Mouse (Mus musculus) hindbrain, embryonic 10.5 days (tissue): ENCODE measurements around the gene Gp6. TPM values are rescaled to one million over a fixed set of nuclear protein-coding genes. Genes with fewer than 3 reads are reported as not detected.
"Not testable (repeated sequence)": the region's sequence is repeated elsewhere in the genome, so short reads cannot be mapped to it uniquely, and the experiment has no call there.

ENCODE experiments used
- DNase-seq: peaks from one replicate; pipeline ENCODE4 v3.0.0-alpha.2; 2017; ENCODE audit warnings: low spot score
- H3K27ac ChIP-seq: fragments of 300-500 bp; sonication (generic); 2 replicates; pipeline ENCODE4 v1.5.1; 2016; ENCODE audit warnings: mild to moderate bottlenecking, moderate library complexity
- H3K27me3 ChIP-seq: fragments of 300-500 bp; sonication (generic); 2 replicates; pipeline ENCODE4 v1.6.1; 2016; ENCODE audit warnings: mild to moderate bottlenecking; ENCODE audit not compliant: poor library complexity, insufficient read depth, severe bottlenecking
- H3K36me3 ChIP-seq: fragments of 300-500 bp; sonication (generic); 2 replicates; pipeline ENCODE4 v1.6.1; 2016; ENCODE audit warnings: mild to moderate bottlenecking, moderate library complexity
- H3K4me1 ChIP-seq: fragments of 300-500 bp; sonication (generic); replicated peaks from 2 replicates; pipeline ENCODE4 v1.6.1; 2016; ENCODE audit warnings: mild to moderate bottlenecking
- H3K4me3 ChIP-seq: fragments of 300-500 bp; sonication (generic); 2 replicates; pipeline ENCODE4 v1.5.1; 2016; ENCODE audit warnings: mild to moderate bottlenecking, moderate library complexity
- H3K9me3 ChIP-seq: fragments of 300-500 bp; sonication (generic); 2 replicates; pipeline ENCODE4 v1.6.1; 2016; ENCODE audit warnings: mild to moderate bottlenecking, moderate library complexity
- whole genome bisulfite sequencing: fragments of 180-500 bp; shearing (Covaris S2); methylation state at CpG from one replicate; pipeline ENCODE4 v1.1.7; 2016; 5-methylcytosine and 5-hydroxymethylcytosine counted together
- polyA plus RNA-seq: library from polyadenylated mRNA; unstranded; fragments of >200 nt; fragmentation: Nextera tagmentation; extraction: Ambion mirVana; gene quantifications from 2 replicates; pipeline ENCODE4 v1.2.1, GENCODE M21; 2016

Gene Gp6
- polyA plus RNA-seq, result 0.10 and 0.50 TPM in 2 replicates

DNA sequence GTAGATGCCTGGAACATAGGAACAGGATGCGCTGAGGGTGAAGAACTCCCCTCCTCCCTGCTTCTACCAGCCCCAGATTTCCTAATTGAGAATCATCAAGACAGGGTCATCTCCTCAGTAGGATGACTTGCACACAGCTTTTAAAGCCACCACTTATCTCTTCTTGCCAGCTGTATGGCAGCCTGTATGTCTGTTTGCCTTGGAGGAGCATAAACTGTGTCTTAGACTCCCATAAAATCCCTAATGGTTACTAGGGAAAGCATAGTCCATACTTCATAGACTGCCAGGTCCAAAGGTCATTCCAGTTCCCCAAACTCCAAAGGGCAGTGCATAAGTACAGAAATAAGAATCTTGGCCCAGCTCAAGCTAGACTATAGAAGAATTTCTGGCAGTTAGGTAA, at the start of gene Gp6:
Gene Gp6, minus strand, starts transcription at position 15 of the 400 bp plus-strand sequence.
- Histone ChIP-seq H3K27me3 (no peaks in the 10 kb centered on the region), H3K4me1 (no peaks in the 10 kb centered on the region), H3K9me3 (peaks cover 8% of the 10 kb centered on the region; the same call in 1 of the 2 replicates), H3K4me3 (no peak within 1 kb of the TSS), H3K36me3 (no peaks in the 10 kb centered on the region), H3K27ac (no peak within 1 kb of the TSS)
- no peak for DNase-seq
- WGBS, result 78% methylated on average over 1 of the region's 1 CpGs

- DNase-seq, result no peak
- H3K36me3 ChIP-seq, result peaks cover 21% of the 10 kb centered on the region
- 0% methylated on average over 1 of the region's 1 CpGs for WGBS
- H3K27ac ChIP-seq, result no peak overlapping the region
- peaks cover 13% of the 10 kb centered on the region for H3K4me1 ChIP-seq
- H3K4me3 ChIP-seq, result no peak overlapping the region
- H3K27me3 ChIP-seq, result no peaks in the 10 kb centered on the region
- H3K9me3 ChIP-seq, result no peaks in the 10 kb centered on the region
Measured at GRCm38 (mm10) chr7:4447138-4447537, 49.6 kb upstream of the Gp6 start.

DNA sequence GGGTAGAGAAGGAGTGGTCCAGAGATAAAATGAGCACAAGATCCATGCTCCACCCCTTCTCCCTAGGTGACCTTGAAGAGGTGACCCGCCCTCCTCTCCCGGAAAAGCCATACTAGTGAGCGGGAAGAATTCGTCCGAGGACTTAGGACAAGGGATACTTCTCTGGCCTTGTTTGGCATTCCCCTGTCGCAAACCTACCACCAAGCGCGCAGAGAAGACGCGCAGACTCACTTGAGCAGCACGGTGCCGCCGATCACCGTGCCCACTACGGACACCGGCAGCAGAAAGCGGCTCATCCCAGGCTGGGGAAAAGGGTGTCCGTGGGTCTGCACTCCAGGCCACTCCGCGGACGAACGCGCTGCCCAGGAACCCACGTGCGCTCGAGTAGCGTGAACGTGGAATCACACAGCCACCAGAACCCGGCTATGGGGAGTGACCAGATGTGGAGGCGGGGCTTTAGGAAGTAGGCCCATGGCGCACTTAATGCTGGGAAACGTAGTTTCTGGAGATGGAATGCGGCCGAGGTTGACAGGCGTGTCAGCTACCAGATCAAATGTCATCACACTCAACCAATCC, 47.8 kb upstream of the Gp6 start, which contains the start of gene Rdh13:
Gene Rdh13, minus strand, starts transcription at position 434 of the 576 bp plus-strand sequence.
- H3K27ac ChIP-seq, result peak within 1 kb of the TSS; percentile 90
- under 1% methylated on average over 35 of the region's 35 CpGs for WGBS

GRCm38 (mm10) chr7:4440549-4440948, 43.0 kb upstream of the Gp6 start:
- Histone ChIP-seq H3K36me3 (peaks cover 83% of the 10 kb centered on the region), H3K4me3 (no peak overlapping the region), H3K27me3 (no peaks in the 10 kb centered on the region), H3K4me1 (peaks cover 8% of the 10 kb centered on the region), H3K27ac (no peak overlapping the region), H3K9me3 (no peaks in the 10 kb centered on the region)
- no peak for DNase-seq
- 91% methylated on average over 10 of the region's 10 CpGs for WGBS

More for the DNA sequence above, 47.8 kb upstream of the Gp6 start, which contains the start of gene Rdh13:
- no peaks in the 10 kb centered on the region for H3K27me3 ChIP-seq
- no peaks in the 10 kb centered on the region for H3K9me3 ChIP-seq
- peaks cover 13% of the 10 kb centered on the region for H3K4me1 ChIP-seq
- DNase-seq, result peak; percentile 89
- peak within 1 kb of the TSS; percentile 82 for H3K4me3 ChIP-seq
- H3K36me3 ChIP-seq, result peaks cover 40% of the 10 kb centered on the region

DNA sequence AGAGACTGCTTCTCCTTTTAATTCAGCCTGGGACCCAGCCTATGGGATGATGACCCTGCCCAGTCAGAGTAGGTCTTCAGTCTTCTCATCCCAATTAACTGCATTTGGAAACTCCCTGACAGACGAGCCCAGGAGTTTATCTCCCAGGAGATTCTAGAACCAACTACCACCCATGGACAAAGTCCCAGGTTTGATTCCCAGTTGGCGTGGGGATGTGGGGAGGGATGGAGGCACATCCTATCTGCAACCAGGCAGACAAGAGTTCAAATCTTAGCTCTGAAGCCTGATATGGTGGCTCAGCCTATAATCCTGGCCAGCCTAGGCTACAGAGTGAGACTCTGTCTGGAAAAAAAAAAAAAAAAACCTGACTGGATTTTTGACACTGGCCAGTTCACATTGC, 40.2 kb upstream of the Gp6 start:
- no peak overlapping the region for H3K27ac ChIP-seq
- no peaks in the 10 kb centered on the region for H3K9me3 ChIP-seq
- H3K36me3 ChIP-seq, result peaks cover 95% of the 10 kb centered on the region
- 83% methylated on average over 2 of the region's 2 CpGs for WGBS
- H3K27me3 ChIP-seq, result no peaks in the 10 kb centered on the region
- DNase-seq, result no peak
- H3K4me3 ChIP-seq, result no peak overlapping the region
- no peaks in the 10 kb centered on the region for H3K4me1 ChIP-seq

DNA sequence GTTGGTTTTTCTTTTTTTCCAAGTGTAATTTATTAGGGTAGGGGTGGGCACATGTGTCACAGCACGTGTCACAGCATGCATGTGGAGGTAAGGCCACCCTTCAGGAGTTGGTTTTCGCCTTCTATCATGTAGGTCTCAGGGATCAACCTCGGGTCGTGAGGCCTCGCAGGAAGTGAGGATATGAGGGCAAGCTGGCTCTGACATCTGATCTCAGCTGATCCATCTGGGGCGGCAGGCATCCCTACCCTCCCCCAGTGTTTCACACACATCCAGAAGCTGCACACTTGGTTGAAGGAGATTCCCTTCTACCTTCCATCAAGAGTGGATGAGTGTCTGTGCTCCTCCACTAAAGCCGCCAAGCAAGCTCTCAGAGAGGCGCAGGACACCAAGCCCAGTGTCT, 34.5 kb upstream of the Gp6 start:
- H3K4me1 ChIP-seq, result no peaks in the 10 kb centered on the region
- H3K27ac ChIP-seq, result no peak overlapping the region
- WGBS, result 83% methylated on average over 8 of the region's 8 CpGs
- H3K36me3 ChIP-seq, result peaks cover 96% of the 10 kb centered on the region
- no peaks in the 10 kb centered on the region for H3K27me3 ChIP-seq
- H3K9me3 ChIP-seq, result peaks cover 2% of the 10 kb centered on the region; the same call in 1 of the 2 replicates
- no peak for DNase-seq
- H3K4me3 ChIP-seq, result no peak overlapping the region

- H3K4me1 ChIP-seq, result no peaks in the 10 kb centered on the region
- H3K27me3 ChIP-seq, result no peaks in the 10 kb centered on the region
- WGBS, result 83% methylated on average over 6 of the region's 6 CpGs
- peaks cover 2% of the 10 kb centered on the region; the same call in 1 of the 2 replicates for H3K9me3 ChIP-seq
- no peak overlapping the region for H3K27ac ChIP-seq
- peaks cover 95% of the 10 kb centered on the region for H3K36me3 ChIP-seq
- no peak overlapping the region for H3K4me3 ChIP-seq
- DNase-seq, result peak; percentile 79
Measured at GRCm38 (mm10) chr7:4431548-4431947, 34.0 kb upstream of the Gp6 start.

- Histone ChIP-seq H3K9me3 (peaks cover 2% of the 10 kb centered on the region; the same call in 1 of the 2 replicates), H3K27ac (no peak overlapping the region), H3K27me3 (no peaks in the 10 kb centered on the region), H3K4me1 (no peaks in the 10 kb centered on the region), H3K36me3 (peaks cover 95% of the 10 kb centered on the region), H3K4me3 (no peak overlapping the region)
- no peak for DNase-seq
- WGBS, result 90% methylated on average over 9 of the region's 9 CpGs
Measured at GRCm38 (mm10) chr7:4430246-4430844, 32.8 kb upstream of the Gp6 start.

DNA sequence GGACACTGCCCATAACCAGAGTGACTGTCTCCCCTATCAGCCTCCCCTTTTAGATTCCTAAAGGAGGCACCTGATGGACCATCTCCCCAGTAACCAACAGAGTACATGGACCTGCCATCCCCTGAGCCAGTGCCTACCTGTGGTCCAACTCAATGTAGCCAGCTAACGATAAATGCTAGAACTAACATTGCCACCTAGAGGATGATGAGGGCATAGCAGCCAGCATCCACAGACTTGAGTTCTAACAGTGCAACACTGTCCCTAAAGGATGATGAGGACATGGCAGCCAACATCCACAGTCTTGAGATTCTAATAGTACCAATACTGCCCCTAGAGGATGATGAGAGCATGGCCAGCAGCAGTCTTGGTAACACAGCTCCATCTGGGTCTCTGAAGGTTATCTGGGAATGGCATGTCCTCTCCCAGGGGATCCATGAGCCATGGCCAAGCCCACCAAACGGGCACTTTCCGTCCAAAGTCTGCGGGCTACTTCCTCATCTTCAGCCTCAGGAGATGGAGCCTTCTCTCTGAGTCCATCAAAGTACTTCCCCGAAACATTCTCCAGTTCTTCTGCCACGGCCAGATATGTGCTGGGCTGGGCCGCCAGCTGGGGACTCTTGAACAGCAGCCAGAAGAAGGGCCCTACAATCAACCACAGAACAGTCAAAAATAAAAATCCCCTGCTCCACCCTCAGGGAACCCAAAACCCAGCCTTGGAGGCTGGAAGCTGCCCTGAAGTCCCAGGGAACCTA, 29.8 kb upstream of the Gp6 start:
- no peaks in the 10 kb centered on the region for H3K27me3 ChIP-seq
- H3K9me3 ChIP-seq, result peaks cover under 1% of the 10 kb centered on the region; the same call in 1 of the 2 replicates
- 79% methylated on average over 7 of the region's 7 CpGs for WGBS
- no peak overlapping the region for H3K4me3 ChIP-seq
- H3K4me1 ChIP-seq, result no peaks in the 10 kb centered on the region
- DNase-seq, result peak; percentile 86
- peaks cover 85% of the 10 kb centered on the region for H3K36me3 ChIP-seq
- H3K27ac ChIP-seq, result no peak overlapping the region

- no peaks in the 10 kb centered on the region for H3K9me3 ChIP-seq
- H3K27ac ChIP-seq, result no peak overlapping the region
- 69% methylated on average over 4 of the region's 4 CpGs for WGBS
- no peak for DNase-seq
- H3K4me3 ChIP-seq, result no peak overlapping the region
- peaks cover 19% of the 10 kb centered on the region for H3K36me3 ChIP-seq
- H3K27me3 ChIP-seq, result no peaks in the 10 kb centered on the region
- H3K4me1 ChIP-seq, result no peaks in the 10 kb centered on the region
Measured at GRCm38 (mm10) chr7:4420230-4420629, 22.7 kb upstream of the Gp6 start.

GRCm38 (mm10) chr7:4419681-4420080, 22.1 kb upstream of the Gp6 start:
- DNase-seq, result no peak
- WGBS, result 83% methylated on average over 6 of the region's 6 CpGs
- H3K9me3 ChIP-seq, result no peaks in the 10 kb centered on the region
- no peak overlapping the region for H3K27ac ChIP-seq
- H3K27me3 ChIP-seq, result no peaks in the 10 kb centered on the region
- peaks cover 13% of the 10 kb centered on the region for H3K36me3 ChIP-seq
- H3K4me3 ChIP-seq, result no peak overlapping the region
- H3K4me1 ChIP-seq, result no peaks in the 10 kb centered on the region

- not testable (repeated sequence) for H3K4me3 ChIP-seq, H3K36me3 ChIP-seq, H3K4me1 ChIP-seq, DNase-seq, H3K27me3 ChIP-seq, H3K27ac ChIP-seq
- H3K9me3 ChIP-seq, result peaks cover 12% of the 10 kb centered on the region; the same call in 1 of the 2 replicates
- 96% methylated on average over 15 of the region's 15 CpGs for WGBS
Measured at GRCm38 (mm10) chr7:4412406-4412805, 14.9 kb upstream of the Gp6 start.

DNA sequence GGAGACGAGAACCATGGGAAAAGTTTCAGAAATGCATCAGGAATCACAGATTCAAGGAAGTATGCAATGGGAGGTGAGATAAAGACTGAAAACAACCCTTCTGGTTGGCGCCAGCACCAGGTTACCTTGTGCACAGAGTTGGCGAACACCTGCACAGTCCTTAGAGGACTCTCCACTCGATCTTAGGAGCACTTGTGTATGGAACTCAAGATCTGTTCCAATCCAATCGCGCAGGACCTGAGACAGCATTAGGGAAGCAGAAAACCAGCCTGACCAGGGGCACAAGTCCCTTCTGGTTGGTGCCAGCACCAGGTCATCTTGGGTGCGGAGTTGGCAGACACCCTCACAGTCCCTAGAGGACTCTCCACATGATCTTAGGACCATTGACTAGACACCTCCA, 24.0 kb downstream of the Gp6 start:
- DNase-seq, result no peak
- Histone ChIP-seq H3K27me3 (no peaks in the 10 kb centered on the region), H3K27ac (no peak overlapping the region), H3K4me3 (no peak overlapping the region), H3K36me3 (no peaks in the 10 kb centered on the region), H3K4me1 (no peaks in the 10 kb centered on the region), H3K9me3 (peaks cover 3% of the 10 kb centered on the region; the same call in 1 of the 2 replicates)
- 86% methylated on average over 7 of the region's 7 CpGs for WGBS
